Mouse (Mus musculus): ENCODE results near the gene Mpl. TPM values are rescaled to one million over a fixed set of nuclear protein-coding genes. Genes with fewer than 3 reads are reported as not detected.

The Mpl gene
- polyA plus RNA-seq, 1 experiment from 2014 or later = 1.2 TPM

DNA sequence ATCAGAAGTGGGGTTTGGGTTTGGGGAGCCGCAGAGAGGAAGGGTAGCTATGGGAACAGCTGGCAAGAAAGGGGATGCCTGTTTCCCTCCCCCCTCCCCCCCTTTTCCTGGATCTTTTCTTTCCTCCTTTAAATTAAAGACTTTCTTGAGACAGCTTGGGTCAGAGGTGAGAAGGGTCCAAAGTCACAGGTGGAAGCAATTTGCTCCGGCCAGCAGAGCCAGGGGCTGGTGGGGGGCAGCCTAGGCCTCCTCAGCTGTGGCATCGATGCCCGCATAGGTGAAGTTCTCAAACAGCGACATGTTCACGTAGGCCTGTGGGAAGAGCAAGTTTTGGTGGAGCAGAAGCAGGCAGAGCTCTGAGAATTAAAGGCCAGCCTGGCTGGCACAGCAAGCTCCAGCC is 14.0 kb upstream of the Mpl start:
- no peaks in the 10 kb centered on the region for H3K4me1 ChIP-seq (ENCODE audit: control insufficient read depth, insufficient read depth, low read length)
- H3K4me3 ChIP-seq (ENCODE audit: low read depth, low read length) = no peak overlapping the region
- ATAC-seq (replicated peaks; ENCODE audit: insufficient number of reproducible peaks, low FRiP score, low TSS enrichment, low read depth) (no peak), DNase-seq (ENCODE audit: low spot score) (peak; percentile 5)
- H3K9ac ChIP-seq (replicated peaks; ENCODE audit: low read length) = no peak overlapping the region
- WGBS = 24% methylated on average over 6 of the region's 6 CpGs
- no peak overlapping the region for H3K27ac ChIP-seq (replicated peaks; ENCODE audit: low read depth, low read length)
- no peak overlapping the region for H3K4me2 ChIP-seq (ENCODE audit: low read depth, low read length)
- H3K27me3 ChIP-seq (ENCODE audit: control insufficient read depth, insufficient read depth, low read length) = no peaks in the 10 kb centered on the region
- no peaks in the 10 kb centered on the region for H3K9me3 ChIP-seq (replicated peaks; ENCODE audit: control insufficient read depth, low read length)
- no peaks in the 10 kb centered on the region for H3K36me3 ChIP-seq (replicated peaks; ENCODE audit: control insufficient read depth, insufficient read depth, low read depth, low read length)

DNA sequence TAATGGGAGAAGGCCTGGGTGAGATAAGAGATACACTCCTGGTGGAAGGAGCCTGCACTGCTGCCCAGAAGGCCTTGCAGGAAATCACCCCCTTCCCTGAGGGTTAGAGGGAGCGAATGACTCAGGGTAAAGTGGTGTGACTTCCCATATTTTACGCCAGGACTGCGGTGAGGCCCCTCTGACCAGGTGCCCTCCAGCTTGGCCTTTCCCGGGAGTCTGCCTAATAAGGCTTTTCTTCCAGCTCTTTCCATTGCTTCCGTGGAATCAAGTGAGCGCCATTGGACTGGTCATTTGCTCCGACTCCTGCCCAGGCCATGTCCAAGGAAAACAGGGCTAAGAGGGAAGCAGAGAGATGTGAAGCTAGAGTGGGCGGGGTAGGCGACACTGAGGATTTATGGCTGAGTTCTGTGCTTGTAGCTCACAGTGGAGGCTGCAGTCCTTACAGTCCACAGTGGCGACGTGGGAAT is 8.4 kb upstream of the Mpl start:
- Histone ChIP-seq H3K27me3 (ENCODE audit: control insufficient read depth, insufficient read depth, low read length) (no peaks in the 10 kb centered on the region), H3K4me1 (ENCODE audit: control insufficient read depth, insufficient read depth, low read length) (no peaks in the 10 kb centered on the region), H3K27ac (replicated peaks; ENCODE audit: low read depth, low read length) (no peak overlapping the region), H3K4me2 (ENCODE audit: low read depth, low read length) (no peak overlapping the region), H3K9ac (replicated peaks; ENCODE audit: low read length) (no peak overlapping the region), H3K9me3 (replicated peaks; ENCODE audit: control insufficient read depth, low read length) (no peaks in the 10 kb centered on the region), H3K36me3 (replicated peaks; ENCODE audit: control insufficient read depth, insufficient read depth, low read depth, low read length) (no peaks in the 10 kb centered on the region), H3K4me3 (ENCODE audit: low read depth, low read length) (no peak overlapping the region)
- WGBS = 54% methylated on average over 11 of the region's 11 CpGs
- 0 out of 2 replicates have a peak, but pooled peaks have one; percentile 23 for ATAC-seq (replicated peaks; ENCODE audit: insufficient number of reproducible peaks, low FRiP score, low TSS enrichment, low read depth)
- DNase-seq (ENCODE audit: low spot score) = peak; percentile 35

DNA sequence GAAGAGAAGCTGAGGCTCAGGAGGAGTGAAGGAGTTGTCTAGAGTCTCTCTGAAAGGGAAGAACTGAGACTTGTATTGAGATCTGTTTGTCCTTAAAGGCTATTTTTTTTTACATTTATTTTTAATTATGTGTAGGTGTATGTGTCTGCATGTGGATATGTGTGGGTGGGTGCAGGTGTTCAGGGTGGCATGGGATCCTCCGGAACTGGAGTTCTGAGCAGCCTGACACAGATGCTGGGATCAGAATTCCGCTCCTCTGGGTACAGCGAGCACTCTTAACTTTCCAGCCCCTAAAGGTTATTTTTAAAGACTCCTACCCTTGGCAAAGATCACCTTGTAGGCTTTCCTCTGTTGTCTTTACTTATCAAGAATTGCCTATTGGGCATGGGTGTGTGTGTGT is 7.6 kb upstream of the Mpl start:
- no peaks in the 10 kb centered on the region for H3K9me3 ChIP-seq (replicated peaks; ENCODE audit: control insufficient read depth, low read length)
- no peaks in the 10 kb centered on the region for H3K36me3 ChIP-seq (replicated peaks; ENCODE audit: control insufficient read depth, insufficient read depth, low read depth, low read length)
- H3K4me2 ChIP-seq (ENCODE audit: low read depth, low read length) = no peak overlapping the region
- ATAC-seq (replicated peaks; ENCODE audit: insufficient number of reproducible peaks, low FRiP score, low TSS enrichment, low read depth) = no peak
- H3K4me3 ChIP-seq (ENCODE audit: low read depth, low read length) = no peak overlapping the region
- no peak for DNase-seq (ENCODE audit: low spot score)
- WGBS = 92% methylated on average over 3 of the region's 3 CpGs
- H3K27ac ChIP-seq (replicated peaks; ENCODE audit: low read depth, low read length) = no peak overlapping the region; the same call in 1 of the 2 replicates
- H3K9ac ChIP-seq (replicated peaks; ENCODE audit: low read length) = no peak overlapping the region
- H3K4me1 ChIP-seq (ENCODE audit: control insufficient read depth, insufficient read depth, low read length) = no peaks in the 10 kb centered on the region
- H3K27me3 ChIP-seq (ENCODE audit: control insufficient read depth, insufficient read depth, low read length) = no peaks in the 10 kb centered on the region

DNA sequence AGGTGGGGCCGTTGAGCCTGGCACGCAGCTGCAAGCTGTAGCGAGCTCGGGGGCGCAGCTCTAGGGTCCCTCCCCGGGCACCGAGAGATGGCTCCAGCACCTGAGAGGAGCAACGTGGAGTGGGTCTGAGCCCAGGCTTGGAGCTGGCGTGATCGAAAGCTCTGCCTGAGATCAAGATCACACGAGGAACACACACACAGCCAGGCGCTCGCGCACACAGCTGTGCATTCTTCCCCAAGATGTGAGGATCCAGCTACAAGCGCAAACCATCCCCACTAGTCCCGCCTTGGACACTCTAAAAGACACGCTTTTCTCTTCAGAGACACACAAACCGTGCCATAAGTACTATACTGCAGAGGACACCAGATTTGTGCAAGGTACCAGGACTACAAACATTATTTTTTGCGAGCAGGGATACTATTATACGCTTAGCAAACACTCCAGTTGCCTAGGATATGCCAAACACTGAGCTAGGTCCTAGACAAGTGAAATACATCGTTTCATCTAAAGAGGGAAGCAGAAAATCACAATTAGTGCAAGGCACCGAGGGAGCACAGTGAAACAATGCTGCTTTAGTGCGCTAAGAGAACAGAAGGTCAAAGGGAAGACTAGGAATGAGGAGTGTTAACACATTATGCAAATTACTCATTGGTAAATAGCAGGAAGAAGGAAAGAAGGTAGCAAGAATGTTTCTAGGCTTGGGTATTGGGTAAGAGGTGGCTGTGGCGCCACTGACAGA is 10.7 kb downstream of the Mpl start:
- Histone ChIP-seq H3K9me3 (replicated peaks; ENCODE audit: control insufficient read depth, low read length) (no peaks in the 10 kb centered on the region), H3K4me3 (ENCODE audit: low read depth, low read length) (peak overlapping the region; percentile 44), H3K36me3 (replicated peaks; ENCODE audit: control insufficient read depth, insufficient read depth, low read depth, low read length) (no peaks in the 10 kb centered on the region), H3K27me3 (ENCODE audit: control insufficient read depth, insufficient read depth, low read length) (no peaks in the 10 kb centered on the region), H3K27ac (replicated peaks; ENCODE audit: low read depth, low read length) (no peak overlapping the region), H3K9ac (replicated peaks; ENCODE audit: low read length) (peak overlapping the region; percentile 62), H3K4me2 (ENCODE audit: low read depth, low read length) (peak overlapping the region; percentile 89), H3K4me1 (ENCODE audit: control insufficient read depth, insufficient read depth, low read length) (no peaks in the 10 kb centered on the region)
- DNase-seq (ENCODE audit: low spot score) = peak; percentile 23
- WGBS = 19% methylated on average over 24 of the region's 24 CpGs
- peak; percentile 30 for ATAC-seq (replicated peaks; ENCODE audit: insufficient number of reproducible peaks, low FRiP score, low TSS enrichment, low read depth)

- WGBS = 12% methylated on average over 18 of the region's 18 CpGs
- H3K4me1 ChIP-seq (ENCODE audit: control insufficient read depth, insufficient read depth, low read length) = no peaks in the 10 kb centered on the region
- H3K27ac ChIP-seq (replicated peaks; ENCODE audit: low read depth, low read length) = no peak overlapping the region
These were observed 11.4 kb downstream of the Mpl start for GRCm38 (mm10) chr4:118445781-118446414.

GRCm38 (mm10) chr4:118445088-118445487 is 12.2 kb downstream of the Mpl start:
- Histone ChIP-seq H3K4me2 (ENCODE audit: low read depth, low read length) (no peak overlapping the region), H3K9ac (replicated peaks; ENCODE audit: low read length) (no peak overlapping the region), H3K9me3 (replicated peaks; ENCODE audit: control insufficient read depth, low read length) (no peaks in the 10 kb centered on the region), H3K27me3 (ENCODE audit: control insufficient read depth, insufficient read depth, low read length) (no peaks in the 10 kb centered on the region), H3K4me3 (ENCODE audit: low read depth, low read length) (no peak overlapping the region), H3K27ac (replicated peaks; ENCODE audit: low read depth, low read length) (no peak overlapping the region), H3K36me3 (replicated peaks; ENCODE audit: control insufficient read depth, insufficient read depth, low read depth, low read length) (no peaks in the 10 kb centered on the region), H3K4me1 (ENCODE audit: control insufficient read depth, insufficient read depth, low read length) (no peaks in the 10 kb centered on the region)
- ATAC-seq (replicated peaks; ENCODE audit: insufficient number of reproducible peaks, low FRiP score, low TSS enrichment, low read depth) (no peak), DNase-seq (ENCODE audit: low spot score) (no peak)
- WGBS = 87% methylated on average over 10 of the region's 10 CpGs

More at GRCm38 (mm10) chr4:118445781-118446414, 11.4 kb downstream of the Mpl start:
- H3K27me3 ChIP-seq (ENCODE audit: control insufficient read depth, insufficient read depth, low read length) = no peaks in the 10 kb centered on the region
- H3K4me2 ChIP-seq (ENCODE audit: low read depth, low read length) = peak overlapping the region; percentile 89
- no peaks in the 10 kb centered on the region for H3K9me3 ChIP-seq (replicated peaks; ENCODE audit: control insufficient read depth, low read length)
- ATAC-seq (replicated peaks; ENCODE audit: insufficient number of reproducible peaks, low FRiP score, low TSS enrichment, low read depth) = peak; percentile 82
- no peaks in the 10 kb centered on the region for H3K36me3 ChIP-seq (replicated peaks; ENCODE audit: control insufficient read depth, insufficient read depth, low read depth, low read length)
- H3K4me3 ChIP-seq (ENCODE audit: low read depth, low read length) = peak overlapping the region; percentile 44
- DNase-seq (ENCODE audit: low spot score) = peak; percentile 69
- peak overlapping the region; percentile 62 for H3K9ac ChIP-seq (replicated peaks; ENCODE audit: low read length)

DNA sequence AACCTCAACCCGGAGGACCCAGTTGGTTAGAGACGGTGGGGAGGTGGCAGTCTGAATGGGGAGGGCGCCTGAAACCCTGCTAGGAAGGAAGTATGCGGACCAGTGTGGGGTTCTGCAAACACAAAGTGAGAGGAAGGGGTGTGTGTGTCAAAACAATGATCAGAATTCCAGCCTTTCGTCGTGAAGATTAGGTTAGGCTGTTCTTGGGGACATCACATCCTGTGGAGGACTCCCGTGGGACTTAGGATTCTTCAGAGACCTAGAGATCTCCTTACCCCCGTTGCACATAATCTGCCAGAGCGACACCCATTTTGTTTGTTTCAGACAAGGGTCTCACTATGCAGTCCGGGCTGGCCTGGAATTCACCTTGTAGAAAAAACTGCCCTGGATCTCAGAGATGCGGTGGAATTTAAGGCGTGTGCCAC is 19.5 kb downstream of the Mpl start:
- ATAC-seq (replicated peaks; ENCODE audit: insufficient number of reproducible peaks, low FRiP score, low TSS enrichment, low read depth) = no peak
- WGBS = 11% methylated on average over 12 of the region's 12 CpGs
- DNase-seq (ENCODE audit: low spot score) = peak; percentile 45

More for the DNA sequence above, 19.5 kb downstream of the Mpl start:
- H3K27me3 ChIP-seq (ENCODE audit: control insufficient read depth, insufficient read depth, low read length) = no peaks in the 10 kb centered on the region
- H3K36me3 ChIP-seq (replicated peaks; ENCODE audit: control insufficient read depth, insufficient read depth, low read depth, low read length) = no peaks in the 10 kb centered on the region; the same call in 1 of the 2 replicates
- peak overlapping the region; percentile 79 for H3K9ac ChIP-seq (replicated peaks; ENCODE audit: low read length)
- H3K9me3 ChIP-seq (replicated peaks; ENCODE audit: control insufficient read depth, low read length) = no peaks in the 10 kb centered on the region
- peak overlapping the region; percentile 89 for H3K4me2 ChIP-seq (ENCODE audit: low read depth, low read length)
- peak overlapping the region; percentile 86 for H3K27ac ChIP-seq (replicated peaks; ENCODE audit: low read depth, low read length)
- H3K4me1 ChIP-seq (ENCODE audit: control insufficient read depth, insufficient read depth, low read length) = peaks cover 2% of the 10 kb centered on the region; the same call in 1 of the 2 replicates
- peak overlapping the region; percentile 78 for H3K4me3 ChIP-seq (ENCODE audit: low read depth, low read length)

Measured in embryonic facial prominence, embryonic 11.5 days (tissue).